In the genomic region with DNA sequence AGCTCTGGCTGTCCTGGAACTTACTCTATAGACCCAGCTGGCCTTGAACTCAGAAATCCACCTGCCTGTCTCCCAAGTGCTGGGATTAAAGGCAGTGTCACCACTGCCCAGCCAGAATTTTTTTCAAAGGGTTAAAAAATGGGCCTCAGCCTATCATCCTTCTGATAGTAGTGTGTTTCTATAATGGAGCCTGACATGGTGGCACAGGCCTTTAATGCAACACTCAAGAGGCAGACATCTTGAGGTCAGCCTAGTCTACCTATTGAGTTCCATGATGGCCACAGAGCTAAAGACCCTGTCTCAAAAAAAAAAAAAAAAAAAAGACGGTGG, we compare ENCODE assay signal across 17 mouse cellular contexts. TPM values are rescaled to one million over a fixed set of nuclear protein-coding genes. Genes with fewer than 3 reads are reported as not detected.
"Had no signal": no experiment of that assay in that cellular context is flagged by ENCODE, and none has a peak within 500 bp of the region (broad histone marks: within the 10 kb centered on the region; RNA-seq: fewer than 3 reads in every experiment).

No protein-coding gene starts in this region.

- H3K4me3 ChIP-seq: layer of hippocampus, adult 2 months; liver, embryonic 13.5 days; midbrain, embryonic 12.5 days; midbrain, embryonic 15.5 days; myocyte; neural tube, embryonic 13.5 days had no signal

- H3K27me3 ChIP-seq: liver, embryonic 13.5 days; midbrain, embryonic 12.5 days; midbrain, embryonic 15.5 days; neural tube, embryonic 13.5 days had no signal

- H3K4me2 ChIP-seq: liver, embryonic 13.5 days; midbrain, embryonic 12.5 days; midbrain, embryonic 15.5 days; neural tube, embryonic 13.5 days had no signal

- H3K9ac ChIP-seq: liver, embryonic 13.5 days; midbrain, embryonic 12.5 days; midbrain, embryonic 15.5 days; neural tube, embryonic 13.5 days had no signal

- DNase-seq: kidney, postnatal 25 days; layer of hippocampus, adult 9-11 months; liver, embryonic 13.5 days; lung, adult 2 months; lung, postnatal 14 days; lung, postnatal 4 days; retina, postnatal 1 day; thymus, adult 18-20 months; thymus, postnatal 36 days had no signal

- H3K9me3 ChIP-seq: liver, embryonic 13.5 days; midbrain, embryonic 12.5 days; midbrain, embryonic 15.5 days; neural tube, embryonic 13.5 days had no signal

- H3K4me1 ChIP-seq: midbrain, embryonic 12.5 days; midbrain, embryonic 15.5 days; neural tube, embryonic 13.5 days had no signal

- H3K27ac ChIP-seq: kidney, postnatal 0 days; layer of hippocampus, adult 2 months; liver, embryonic 13.5 days; midbrain, embryonic 12.5 days; midbrain, embryonic 15.5 days; neural tube, embryonic 13.5 days; stomach, postnatal 0 days had no signal

RNA-seq across cellular contexts. Expression of gene B3gnt7, which starts 45.0 kb away (rescaled TPM):
- total RNA-seq: liver, adult 2 months had no signal
- polyA plus RNA-seq: myocyte had no signal
